Mouse (Mus musculus) kidney, adult 9 months (tissue): Measurements from ENCODE around the gene Ttc38.
"Not testable (repeated sequence)": the region's sequence is repeated elsewhere in the genome, so short reads cannot be mapped to it uniquely, and the experiment has no call there.

Experiments used
- DNase-seq: peaks from one replicate; pipeline ENCODE4 v3.0.0; 2022

The Ttc38 gene

GRCm38 (mm10) chr15:85826676-85827075 lies 5.4 kb upstream of the Ttc38 start:
- no peak for DNase-seq

GRCm38 (mm10) chr15:85828071-85828470 lies 4.0 kb upstream of the Ttc38 start:
- DNase-seq: no peak

GRCm38 (mm10) chr15:85829470-85829869 lies 2.6 kb upstream of the Ttc38 start:
- DNase-seq: no peak

- DNase-seq: no peak
These were observed 493 bp downstream of the Ttc38 start for GRCm38 (mm10) chr15:85832599-85832998.

GRCm38 (mm10) chr15:85835335-85835734 lies 3.2 kb downstream of the Ttc38 start:
- peak; percentile 44 for DNase-seq

- DNase-seq: no peak
These were observed 4.8 kb downstream of the Ttc38 start for GRCm38 (mm10) chr15:85836887-85837286.

- peak; percentile 33 for DNase-seq
These were observed 8.9 kb downstream of the Ttc38 start for GRCm38 (mm10) chr15:85840983-85841382.

- peak; percentile 71 for DNase-seq
These were observed 9.8 kb downstream of the Ttc38 start for GRCm38 (mm10) chr15:85841796-85842360.

GRCm38 (mm10) chr15:85845071-85845470 lies 13.0 kb downstream of the Ttc38 start:
- DNase-seq: no peak

- peak; percentile 59 for DNase-seq
These were observed 19.7 kb downstream of the Ttc38 start for GRCm38 (mm10) chr15:85851656-85852392.

GRCm38 (mm10) chr15:85858980-85859489 lies 26.9 kb downstream of the Ttc38 start:
- DNase-seq: no peak

GRCm38 (mm10) chr15:85859490-85860031 lies 27.5 kb downstream of the Ttc38 start, which contains the start of gene Gtse1:
Gene Gtse1, plus strand, starts transcription at chr15:85859745.
- DNase-seq: peak; percentile 98

GRCm38 (mm10) chr15:85865913-85866312 lies 33.8 kb downstream of the Ttc38 start:
- DNase-seq: not testable (repeated sequence)

GRCm38 (mm10) chr15:85867696-85868095 lies 35.6 kb downstream of the Ttc38 start:
- peak; percentile 85 for DNase-seq

- DNase-seq: peak; percentile 84
These were observed 45.2 kb downstream of the Ttc38 start for GRCm38 (mm10) chr15:85877336-85877735.

- DNase-seq: peak; percentile 94
These were observed 46.9 kb downstream of the Ttc38 start, which contains the start of gene Trmu for GRCm38 (mm10) chr15:85878848-85879497. Gene Trmu, plus strand, starts transcription at chr15:85879312.

- no peak for DNase-seq
These were observed 47.4 kb downstream of the Ttc38 start for GRCm38 (mm10) chr15:85879498-85879895.

- no peak for DNase-seq
These were observed 53.5 kb downstream of the Ttc38 start for GRCm38 (mm10) chr15:85885606-85886005.

GRCm38 (mm10) chr15:85889235-85889634 lies 57.1 kb downstream of the Ttc38 start:
- no peak for DNase-seq

- DNase-seq: no peak
These were observed 59.9 kb downstream of the Ttc38 start for GRCm38 (mm10) chr15:85891971-85892370.

- DNase-seq: no peak
These were observed 60.5 kb downstream of the Ttc38 start for GRCm38 (mm10) chr15:85892498-85893118.

- no peak for DNase-seq
These were observed 61.8 kb downstream of the Ttc38 start for GRCm38 (mm10) chr15:85893871-85894270.

- DNase-seq: peak; percentile 77
These were observed 64.2 kb downstream of the Ttc38 start for GRCm38 (mm10) chr15:85896284-85896683.
